ENCODE assay signal across 21 mouse cellular contexts in genomic region chr5:89559118-89559517, GRCm38 (mm10). TPM values are rescaled to one million over a fixed set of nuclear protein-coding genes. Genes with fewer than 3 reads are reported as not detected.
A peak's percentile ranks its signal among the peaks of the same experiment; 100 is the strongest.
DNase-seq lines count a peak whose midpoint lies in the region; TF ChIP-seq lines count a peak whose summit lies in the region.
"Not testable (repeated sequence)": the region's sequence is repeated elsewhere in the genome, so short reads cannot be mapped to it uniquely, and the experiment has no call there.
"Had no signal": no experiment of that assay in that cellular context is flagged by ENCODE, and none has a peak within 500 bp of the region (broad histone marks: within the 10 kb centered on the region; RNA-seq: fewer than 3 reads in every experiment).

No protein-coding gene starts in this region.

- H3K4me3 ChIP-seq in ES-Bruce4 (ENCODE audit: low read depth, low read length); ES-E14 (ENCODE audit: insufficient read depth in 1 of 2, low read depth in 1 of 2, low read length in 2 of 2, poor library complexity in 1 of 2, severe bottlenecking in 1 of 2): not testable (repeated sequence)

- H3K27me3 ChIP-seq in ES-Bruce4 (ENCODE audit: control insufficient read depth, insufficient read depth, low read length, poor library complexity, severe bottlenecking), result not testable (repeated sequence)

- TF ChIP-seq EP300 in ES-Bruce4 (IDR thresholded peaks at IDR 0.05; ENCODE audit: insufficient read depth, low read depth, low read length), result peak; percentile 93

- TF ChIP-seq POLR2A in ES-Bruce4 (IDR thresholded peaks at IDR 0.05; ENCODE audit: insufficient read depth, low read length), result not testable (repeated sequence)

- not testable (repeated sequence) for H3K36me3 ChIP-seq in ES-Bruce4 (ENCODE audit: control insufficient read depth, insufficient read depth, low read length, poor library complexity, severe bottlenecking); ES-E14 (ENCODE audit: control insufficient read depth, insufficient read depth, low read length, poor library complexity, severe bottlenecking)

- in situ Hi-C loops in ES-E14 (cut with MboI; ENCODE audit: low sequenced_read_pairs in 2 of 2, unreplicated experiment in 2 of 2), result not testable (repeated sequence)

- not testable (repeated sequence) for H3K9ac ChIP-seq in ES-Bruce4 (ENCODE audit: low read depth, poor library complexity, severe bottlenecking); ES-E14 (ENCODE audit: insufficient read depth, low read depth, low read length, poor library complexity, severe bottlenecking)

- peak; percentile 95 for DNase-seq in ES-CJ7 (ENCODE audit: low read depth, low spot score)
- peak; percentile 55 for DNase-seq in ES-E14 (ENCODE audit: low read depth, low spot score)
- DNase-seq in R1 (ENCODE audit: low read depth, low spot score), result peak; percentile 93
- DNase-seq in WW6 (ENCODE audit: low read depth, low spot score), result peak; percentile 50
- DNase-seq in ZHBTc4 (ENCODE audit: low read depth, low spot score), result peak; percentile 90
- peak; percentile 12 for DNase-seq in testis, postnatal 14 days (ENCODE audit: low spot score)

- H3K4me1 ChIP-seq in ES-Bruce4 (ENCODE audit: control insufficient read depth, insufficient read depth, low read length); ES-E14 (ENCODE audit: control insufficient read depth in 2 of 2, insufficient read depth in 2 of 2, low read length in 2 of 2, poor library complexity in 1 of 2): not testable (repeated sequence)

- not testable (repeated sequence) for H3K27ac ChIP-seq in ES-Bruce4 (ENCODE audit: insufficient read depth, low read length); ES-E14 (ENCODE audit: insufficient read depth, low read depth, low read length, poor library complexity, severe bottlenecking)

- not testable (repeated sequence) for TF ChIP-seq CTCF in ES-Bruce4 (IDR thresholded peaks at IDR 0.05; ENCODE audit: low read depth, low read length)

- H3K9me3 ChIP-seq in ES-Bruce4 (replicated peaks; ENCODE audit: control insufficient read depth, insufficient read depth, low read length, poor library complexity, severe bottlenecking); ES-E14 (ENCODE audit: control insufficient read depth, insufficient read depth, low read depth, low read length): not testable (repeated sequence)

RNA-seq across cellular contexts. Expression of gene Npffr2, which starts 31.9 kb away (rescaled TPM):
- not detected in 2 replicates for polyA plus RNA-seq in ES-Bruce4 (2011; ENCODE audit: insufficient read depth, insufficient read length, low read depth, missing spikeins)
- not detected in 2 replicates for total RNA-seq in ES-E14 (2012; rRNA removed)
- total RNA-seq: adrenal gland, adult 18-20 months; adrenal gland, adult 2 months; adrenal gland, adult 8-10 months; adrenal gland, postnatal 10 days; adrenal gland, postnatal 14 days; adrenal gland, postnatal 25 days; adrenal gland, postnatal 36 days; adrenal gland, postnatal 4 days; CH12.LX; MEL had no signal
- polyA plus RNA-seq: activated CD4-positive, CD25-positive, alpha-beta regulatory T cell, adult 4 months; adrenal gland, adult 2 months; C2C12; CD4-positive, CD25-positive, alpha-beta regulatory T cell, adult 4 months; G1E had no signal

Comparison
In these comparisons a context has a peak if more than half of its experiments do, and no peak if none do; other contexts are left out.
1. DNase-seq: peak in every context shown above with its lines; median percentile 95 in ES-CJ7; 93 in R1; 90 in ZHBTc4; 55 in ES-E14; 50 in WW6; 12 in testis, postnatal 14 days.